Mouse (Mus musculus) ovary, adult 18-20 months (tissue): ENCODE results near the gene Epas1.

ENCODE experiments used
- DNase-seq: peaks from one replicate; pipeline ENCODE4 v3.0.0; 2022; ENCODE audit warnings: low spot score, mixed read lengths

Gene Epas1

DNA sequence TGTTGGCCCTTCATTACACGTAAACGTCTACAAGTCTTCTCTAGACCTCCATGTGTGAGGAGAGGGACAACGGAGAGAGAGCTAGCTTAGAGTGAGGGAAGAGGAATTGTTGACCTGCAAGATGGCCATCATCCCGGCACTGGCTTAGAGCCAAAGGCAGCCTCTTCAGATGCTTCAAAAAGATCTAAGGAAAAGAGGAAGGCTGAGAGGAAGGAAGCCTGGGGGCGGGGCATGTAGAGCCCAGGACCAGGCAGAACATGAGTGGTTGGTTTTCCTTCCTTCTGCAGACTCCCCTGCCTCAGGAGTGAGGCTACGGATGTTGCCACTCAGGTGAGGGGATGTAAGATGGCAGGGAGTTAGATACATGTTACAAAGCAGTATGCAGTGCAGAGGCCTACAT, 34.8 kb downstream of the Epas1 start:
- no peak for DNase-seq

DNA sequence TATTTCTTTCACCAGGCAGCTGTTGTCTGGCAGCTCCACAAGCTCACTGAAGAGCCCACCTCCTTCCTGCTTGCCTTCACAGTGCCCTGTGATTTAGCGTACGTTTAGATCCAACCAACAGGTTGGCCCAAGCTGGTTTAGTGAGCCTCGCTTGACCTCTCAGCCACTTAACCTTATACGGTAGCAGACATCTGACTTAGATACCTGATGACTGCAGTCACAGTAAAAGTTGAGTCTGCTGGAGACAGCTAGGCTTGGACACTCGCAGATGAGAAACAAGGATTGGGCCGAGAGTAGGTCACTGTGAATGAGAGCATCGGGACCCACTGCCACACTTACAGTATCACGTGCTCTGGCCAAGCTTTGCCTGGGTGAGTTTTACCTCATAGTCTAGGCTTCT, 38.4 kb downstream of the Epas1 start:
- DNase-seq, result no peak

DNA sequence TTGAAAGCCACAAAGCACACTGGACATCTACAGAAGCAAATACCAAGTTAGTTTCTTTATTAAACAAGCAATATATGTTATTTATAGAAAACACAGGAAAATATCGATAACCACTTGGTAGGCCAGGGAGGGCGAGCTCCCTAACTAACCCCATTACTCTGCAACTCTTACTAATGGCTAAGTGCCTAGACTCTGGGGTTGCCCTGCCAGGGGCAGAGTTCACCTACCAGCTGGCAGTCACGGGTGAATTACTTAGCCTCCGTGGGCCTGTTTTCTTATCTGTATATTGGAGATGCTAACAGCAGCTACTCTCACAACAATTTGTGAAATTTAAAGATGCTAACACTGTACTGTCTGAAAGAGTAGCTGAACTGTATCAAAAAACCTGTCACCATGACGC, 42.3 kb downstream of the Epas1 start:
- DNase-seq, result no peak

DNA sequence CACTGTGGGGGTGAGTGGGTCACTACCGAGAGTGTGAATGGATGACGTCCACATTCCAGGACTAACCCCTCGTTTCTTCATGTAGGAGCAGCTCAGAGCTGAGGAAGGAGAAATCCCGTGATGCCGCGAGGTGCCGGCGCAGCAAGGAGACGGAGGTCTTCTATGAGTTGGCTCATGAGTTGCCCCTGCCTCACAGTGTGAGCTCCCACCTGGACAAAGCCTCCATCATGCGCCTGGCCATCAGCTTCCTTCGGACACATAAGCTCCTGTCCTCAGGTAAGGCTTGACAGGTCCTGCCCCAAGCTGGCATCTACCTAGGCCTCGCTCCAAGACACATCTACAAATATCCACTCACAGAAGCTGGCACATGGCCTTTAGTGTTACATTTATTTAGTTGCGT, 43.5 kb downstream of the Epas1 start:
- DNase-seq, result no peak

DNA sequence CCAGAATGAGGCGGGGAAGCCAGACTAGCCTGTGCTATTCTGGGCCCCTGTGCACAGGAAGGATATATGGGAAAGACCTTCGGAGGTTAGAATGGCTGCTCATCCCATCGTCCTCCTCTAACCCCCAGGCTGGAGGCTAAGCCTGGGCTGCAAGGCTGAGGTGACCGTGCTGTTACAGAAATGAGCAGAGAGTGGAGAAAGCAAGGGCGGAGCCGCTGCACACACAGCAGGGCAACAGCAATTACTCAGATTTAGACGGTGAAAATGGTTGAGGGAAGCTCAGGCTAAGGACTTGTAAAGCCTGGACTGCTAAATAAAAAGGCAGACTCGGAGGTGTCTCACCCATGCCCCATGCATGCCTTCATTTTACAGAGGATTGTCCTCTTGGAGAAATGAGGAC, 45.0 kb downstream of the Epas1 start:
- no peak for DNase-seq

DNA sequence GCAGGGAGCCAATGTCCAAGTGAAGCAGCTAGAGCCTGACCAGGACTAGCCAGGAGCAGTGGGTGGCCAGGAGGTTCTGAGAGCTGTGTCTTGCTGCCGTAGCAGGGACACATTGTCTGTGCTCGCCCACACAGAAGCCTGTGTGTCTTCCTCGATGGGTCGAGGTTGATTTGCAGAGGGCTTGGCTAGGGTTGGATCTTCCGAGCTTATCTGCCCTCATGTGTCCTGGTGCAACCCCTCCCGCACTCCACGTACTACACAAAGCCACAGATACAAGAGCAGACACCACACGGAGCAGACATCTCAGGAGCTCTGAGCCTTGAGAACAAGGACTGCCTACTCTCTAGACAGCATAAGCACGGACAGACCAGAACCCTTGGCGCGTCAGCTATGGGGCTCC, 45.5 kb downstream of the Epas1 start:
- DNase-seq, result peak; percentile 20

DNA sequence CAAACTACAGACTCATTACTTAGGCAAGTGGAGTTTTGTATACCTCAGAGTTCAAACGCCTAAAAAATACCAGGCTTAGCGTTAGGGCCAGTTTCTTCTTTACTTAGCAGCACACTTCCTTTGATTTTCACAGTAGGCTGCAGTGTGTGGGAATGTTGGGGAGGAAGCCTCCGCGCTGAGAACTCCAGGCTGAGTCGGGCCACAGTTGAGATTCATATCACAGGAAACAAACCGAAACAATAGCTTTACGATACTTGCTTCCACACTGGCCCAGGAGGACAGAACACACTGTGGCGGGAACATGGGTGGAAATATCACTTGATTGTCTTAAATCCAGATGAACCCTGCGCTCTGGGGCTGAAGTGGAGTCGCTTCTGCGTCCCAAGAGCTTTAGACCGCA, 47.0 kb downstream of the Epas1 start:
- DNase-seq, result no peak

DNA sequence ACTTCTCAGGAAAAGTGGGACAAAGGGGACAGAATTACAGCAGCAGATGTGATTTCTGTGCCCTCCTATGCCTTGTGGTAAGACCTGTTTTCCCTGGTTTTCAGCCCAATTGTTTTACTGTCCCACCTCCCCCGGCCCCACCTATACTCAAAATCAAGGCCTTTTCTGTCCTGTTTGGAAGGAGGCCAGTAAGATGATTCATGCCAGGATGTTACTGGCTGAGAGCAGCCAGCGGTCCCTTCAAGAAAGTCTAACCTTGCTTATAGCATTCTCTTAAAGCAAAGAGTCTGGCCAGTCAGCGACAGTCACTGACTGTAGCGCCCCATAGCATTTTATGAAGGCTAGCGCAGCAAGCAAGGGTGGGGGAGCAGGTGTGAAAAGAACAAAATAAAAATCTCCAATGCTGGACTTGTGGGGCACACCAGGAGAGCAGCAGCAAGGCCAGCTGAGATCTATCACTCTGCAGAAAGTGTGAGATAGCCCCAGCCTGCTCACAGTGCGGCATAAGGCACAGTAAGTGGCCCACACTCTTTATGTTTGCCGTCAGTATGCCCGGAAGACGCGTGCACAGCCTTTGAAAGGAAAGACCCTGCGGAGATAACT, 47.8 kb downstream of the Epas1 start:
- DNase-seq, result peak; percentile 25

DNA sequence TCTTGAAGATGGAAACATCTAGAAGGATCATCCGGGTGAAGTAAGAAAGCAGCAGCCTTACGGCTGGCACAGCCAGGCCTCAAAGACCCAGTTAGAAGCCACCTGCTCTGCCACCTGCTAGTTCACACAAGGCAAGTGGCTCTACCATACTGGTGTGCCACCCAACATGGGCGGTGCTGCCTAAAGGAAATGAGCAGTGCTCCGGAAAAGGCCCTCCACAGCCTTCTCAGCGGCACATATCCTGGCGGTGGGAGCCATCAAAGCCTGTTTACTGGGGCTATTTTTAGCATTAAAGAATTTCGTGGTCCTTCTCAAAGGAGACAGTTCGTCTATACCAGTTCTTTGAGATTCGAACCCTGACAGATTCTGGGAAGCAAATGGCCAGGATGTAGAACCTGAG, 48.4 kb downstream of the Epas1 start:
- no peak for DNase-seq

DNA sequence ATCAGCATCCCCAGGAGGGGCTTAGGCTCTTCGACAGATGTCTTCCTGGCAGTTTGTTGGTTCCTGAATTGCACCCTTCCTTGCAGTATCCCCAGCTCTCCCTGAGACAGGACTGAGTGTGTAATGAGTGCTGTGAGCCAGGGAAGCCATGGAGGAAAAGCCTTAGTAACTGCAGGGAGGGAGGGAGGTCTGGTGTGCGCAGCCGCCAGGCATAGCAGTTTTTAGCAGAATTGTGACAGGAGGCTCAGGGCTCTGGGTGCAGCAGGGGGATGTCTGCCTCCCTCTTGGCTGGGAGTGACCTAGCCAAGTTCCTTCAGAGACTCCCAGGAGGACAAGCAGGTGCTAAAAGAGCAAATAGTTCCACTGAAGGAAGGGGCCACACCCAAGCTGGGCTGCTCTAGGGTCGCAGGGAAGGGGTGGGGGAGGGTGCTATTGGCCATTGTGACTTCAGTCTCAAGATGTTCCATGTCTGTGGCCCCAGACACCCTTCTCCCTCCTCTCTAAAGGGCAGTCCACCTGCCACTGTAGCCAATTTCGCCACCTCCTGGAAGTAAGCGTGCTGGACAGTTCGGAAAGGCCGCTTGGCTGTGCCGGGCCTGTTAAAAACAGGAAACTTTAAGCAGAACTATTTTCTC, 49.0 kb downstream of the Epas1 start:
- DNase-seq, result no peak

DNA sequence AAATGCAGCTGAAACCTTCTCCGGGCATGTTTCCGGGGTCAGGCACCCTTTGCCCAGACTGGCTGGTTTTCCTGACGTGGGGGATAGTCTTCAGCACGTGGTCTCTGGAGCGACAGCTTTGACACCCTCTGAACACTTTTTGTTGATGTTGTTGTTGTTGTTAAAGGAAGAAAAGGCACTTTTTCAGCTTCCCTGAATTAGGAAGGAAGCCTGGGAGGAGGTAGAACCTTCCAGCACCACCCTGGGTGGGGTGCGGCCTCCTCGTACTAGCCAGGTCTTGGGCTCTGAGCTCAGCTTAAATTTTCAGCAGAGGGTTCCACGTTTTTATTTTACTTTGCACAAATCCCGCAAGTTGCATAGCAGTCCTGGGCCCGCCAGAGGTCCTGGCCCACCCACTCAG, 49.6 kb downstream of the Epas1 start:
- no peak for DNase-seq

DNA sequence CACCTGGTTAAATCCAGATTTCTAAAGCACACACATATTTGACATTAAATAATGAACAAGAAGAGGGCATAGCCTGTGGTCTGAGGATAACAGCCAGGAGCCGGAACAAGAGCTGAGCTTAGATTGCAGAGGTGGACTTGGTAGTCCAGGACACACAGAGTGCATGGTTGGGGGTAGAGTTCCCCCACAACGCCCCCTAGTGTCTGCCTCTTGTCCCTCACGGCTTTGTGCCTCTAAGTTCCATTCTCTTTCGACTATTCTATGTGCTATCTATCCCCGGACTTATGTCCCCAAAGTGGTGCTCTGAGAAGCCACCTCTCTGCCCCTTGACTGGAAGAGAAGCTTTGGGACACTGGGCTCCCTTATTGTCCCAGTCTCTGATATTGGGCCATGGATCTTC, 50.2 kb downstream of the Epas1 start:
- no peak for DNase-seq

DNA sequence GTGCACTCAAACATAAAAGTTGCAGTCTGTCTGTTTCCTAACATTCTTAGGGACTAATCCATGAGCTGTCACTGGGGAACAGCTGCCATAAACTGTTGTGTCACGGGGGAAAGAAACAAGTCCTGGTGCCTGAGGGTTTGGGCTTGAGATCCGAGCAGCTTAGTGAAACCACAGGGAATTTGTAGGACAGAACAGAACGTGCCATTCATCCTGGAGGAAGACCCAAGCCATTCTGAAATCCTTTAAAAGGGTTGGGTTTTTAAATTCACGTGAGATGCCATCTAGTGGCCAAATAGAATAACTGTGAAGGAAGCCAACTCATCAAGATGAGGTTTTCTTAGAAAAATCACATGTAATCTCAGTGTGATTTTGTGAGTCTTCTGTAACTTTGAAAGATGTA, 58.5 kb downstream of the Epas1 start:
- no peak for DNase-seq

DNA sequence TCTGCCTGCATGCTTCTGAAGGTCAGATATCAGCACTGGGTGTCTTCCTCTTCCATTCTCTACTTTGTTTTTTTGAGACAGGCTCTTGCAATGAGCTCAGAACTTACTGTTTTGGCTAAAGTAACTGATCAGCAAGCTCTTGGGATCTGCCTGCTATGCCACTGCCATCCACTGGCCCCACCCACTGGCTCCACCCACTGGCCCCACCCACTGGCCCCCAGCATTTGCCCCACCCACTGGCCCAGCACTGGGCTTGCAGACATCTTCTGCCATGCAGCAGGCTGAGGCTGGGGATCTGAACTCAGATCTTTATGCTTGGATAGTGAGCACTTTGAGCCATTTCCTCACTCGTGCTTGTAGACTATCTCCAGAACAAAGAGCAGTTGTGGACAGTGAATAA, 60.8 kb downstream of the Epas1 start:
- no peak for DNase-seq

DNA sequence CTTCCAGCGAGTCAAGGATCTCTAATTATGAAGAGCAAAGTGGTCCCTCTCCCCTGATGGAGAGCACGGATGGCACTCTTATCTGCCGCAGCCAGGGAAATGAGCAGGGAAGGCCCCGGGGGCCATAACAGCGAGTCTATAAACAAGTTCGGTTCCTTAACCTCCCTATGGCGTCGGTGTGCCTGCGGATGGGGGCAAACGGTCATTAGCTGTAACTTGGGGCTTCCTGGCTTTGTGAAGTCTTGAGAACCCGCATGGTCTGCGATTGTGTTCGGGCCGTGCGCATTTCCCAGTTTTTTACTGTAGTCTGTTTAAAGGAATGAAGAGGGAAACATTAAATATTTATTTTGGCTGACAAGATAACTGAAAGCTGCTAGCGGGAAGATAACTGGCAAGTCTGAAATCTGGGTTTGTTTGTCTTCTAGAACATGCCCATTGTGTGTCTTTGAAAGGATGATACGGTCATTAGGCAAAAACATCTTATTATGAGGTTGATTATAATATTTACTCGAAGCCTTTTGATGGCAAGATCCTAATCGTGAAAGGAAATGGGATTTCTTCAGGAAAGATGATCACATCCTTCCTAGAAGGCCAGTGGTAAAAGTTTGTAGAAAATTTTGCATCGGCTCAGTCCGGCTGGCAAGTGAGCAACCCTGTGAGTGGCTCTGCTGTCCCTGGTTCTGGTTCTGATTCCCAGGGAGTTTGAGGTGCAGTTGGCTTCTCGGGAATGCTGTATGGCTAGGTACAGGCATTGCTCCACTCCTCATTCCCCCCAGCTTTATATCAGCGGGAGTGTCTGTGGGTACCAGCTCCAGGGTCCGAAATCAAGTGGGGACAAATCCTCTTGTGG, 61.7 kb downstream of the Epas1 start:
- DNase-seq, result no peak

DNA sequence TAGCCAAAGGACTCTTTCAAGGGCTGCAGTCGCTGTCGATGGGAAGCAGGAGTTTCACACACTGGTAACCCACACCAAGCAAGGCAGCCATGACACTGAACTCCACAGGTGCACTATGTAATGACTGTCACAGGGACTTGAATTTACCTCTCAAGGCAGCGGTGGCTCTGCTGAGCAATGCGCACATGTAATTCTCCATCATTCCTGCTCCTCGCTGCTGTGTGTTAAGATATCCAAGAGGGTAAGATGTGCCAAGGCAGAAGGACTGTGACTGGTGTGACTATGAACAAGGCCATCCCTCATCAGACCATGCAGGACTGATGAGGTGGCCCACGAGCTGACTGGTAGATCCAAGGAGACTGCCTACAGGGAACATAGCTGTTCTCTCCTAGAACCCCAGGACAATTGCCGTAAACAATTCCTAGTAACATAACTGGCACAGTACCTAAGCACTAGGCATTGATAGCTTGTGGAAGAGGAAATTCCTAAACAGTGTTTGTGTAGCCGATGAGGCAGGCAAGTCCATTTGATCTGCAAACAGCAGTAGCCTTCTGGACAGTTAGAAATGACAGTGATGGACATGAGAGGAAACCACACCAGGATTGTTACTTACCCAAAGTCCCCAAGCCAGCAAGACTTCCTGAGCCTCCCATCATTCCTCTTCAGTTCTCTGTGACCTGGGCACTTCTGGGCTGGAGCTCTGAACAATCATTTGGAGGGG, 68.7 kb downstream of the Epas1 start:
- DNase-seq, result no peak

DNA sequence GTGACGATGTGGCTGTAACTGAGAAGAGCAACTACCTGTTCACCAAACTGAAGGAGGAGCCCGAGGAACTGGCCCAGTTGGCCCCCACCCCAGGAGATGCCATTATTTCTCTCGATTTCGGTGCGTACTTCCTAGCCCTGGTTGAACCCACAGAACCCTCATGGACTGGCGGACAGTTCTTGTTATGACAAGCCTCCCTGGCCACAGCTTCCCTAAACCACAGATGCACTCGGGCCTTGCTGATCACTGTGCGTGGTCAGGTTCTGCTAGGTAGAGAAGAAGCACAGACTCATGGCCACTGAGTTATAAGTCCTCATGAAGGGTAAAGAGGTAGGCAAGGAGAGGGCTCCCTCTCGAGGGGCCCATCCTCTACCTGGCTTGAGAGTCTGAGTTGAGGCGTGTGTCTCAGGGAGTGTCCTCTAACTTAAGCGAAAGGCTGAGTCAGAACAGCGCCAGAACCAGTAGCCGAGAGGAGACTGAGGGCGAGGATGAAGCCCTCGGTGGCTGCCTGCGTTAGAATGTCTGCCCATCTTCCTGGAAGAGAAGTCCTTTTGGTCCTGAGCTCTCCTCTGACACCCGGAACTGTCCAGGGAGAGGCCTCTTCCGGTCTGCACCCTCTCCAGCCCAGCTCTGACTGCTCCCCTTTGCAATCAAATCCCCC, 71.1 kb downstream of the Epas1 start:
- DNase-seq, result no peak

DNA sequence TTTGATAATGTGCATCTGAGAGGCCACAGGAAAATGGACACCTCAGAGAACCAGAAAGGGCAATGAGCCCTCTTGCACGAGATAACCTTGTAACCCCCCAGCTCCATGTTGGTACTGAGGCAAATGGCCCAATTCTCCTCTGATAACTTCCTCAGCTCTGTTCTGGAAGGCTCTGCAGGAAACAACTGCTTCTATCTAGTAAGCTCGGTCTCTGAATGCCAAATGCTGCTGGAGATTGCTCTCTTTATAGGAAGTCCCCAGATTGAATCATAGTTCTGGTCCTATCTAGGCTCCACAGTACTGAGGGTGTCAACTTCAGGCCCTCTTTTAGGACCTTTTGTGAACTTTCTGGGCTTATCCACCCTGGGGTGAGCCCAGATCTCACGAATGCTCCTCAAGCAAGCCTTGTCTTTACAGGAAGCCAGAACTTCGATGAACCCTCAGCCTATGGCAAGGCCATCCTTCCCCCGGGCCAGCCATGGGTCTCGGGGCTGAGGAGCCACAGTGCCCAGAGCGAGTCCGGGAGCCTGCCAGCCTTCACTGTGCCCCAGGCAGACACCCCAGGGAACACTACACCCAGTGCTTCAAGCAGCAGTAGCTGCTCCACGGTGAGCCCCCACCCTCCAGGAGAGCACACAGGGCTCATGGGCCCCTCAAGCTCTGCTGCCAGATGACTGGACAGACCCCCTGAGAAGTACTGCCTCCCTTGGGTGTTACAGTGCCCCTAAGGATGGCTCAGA, 71.8 kb downstream of the Epas1 start:
- no peak for DNase-seq

DNA sequence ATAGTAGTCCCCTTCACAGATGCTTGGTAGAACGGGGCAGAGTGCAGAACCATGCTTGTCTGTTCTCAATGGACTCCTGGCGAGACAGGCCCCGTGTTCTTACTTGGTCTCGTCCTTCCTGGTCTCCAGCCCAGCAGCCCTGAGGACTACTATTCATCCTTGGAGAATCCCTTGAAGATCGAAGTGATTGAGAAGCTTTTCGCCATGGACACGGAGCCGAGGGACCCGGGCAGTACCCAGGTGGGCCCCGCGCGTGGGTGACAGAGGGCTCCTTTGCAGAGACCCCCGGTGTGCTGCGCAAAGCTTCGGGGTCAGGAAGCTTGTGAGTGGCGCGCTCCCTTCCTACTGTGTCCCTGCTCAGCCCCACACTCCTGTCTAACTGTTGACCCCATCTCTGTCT, 72.9 kb downstream of the Epas1 start:
- no peak for DNase-seq

DNA sequence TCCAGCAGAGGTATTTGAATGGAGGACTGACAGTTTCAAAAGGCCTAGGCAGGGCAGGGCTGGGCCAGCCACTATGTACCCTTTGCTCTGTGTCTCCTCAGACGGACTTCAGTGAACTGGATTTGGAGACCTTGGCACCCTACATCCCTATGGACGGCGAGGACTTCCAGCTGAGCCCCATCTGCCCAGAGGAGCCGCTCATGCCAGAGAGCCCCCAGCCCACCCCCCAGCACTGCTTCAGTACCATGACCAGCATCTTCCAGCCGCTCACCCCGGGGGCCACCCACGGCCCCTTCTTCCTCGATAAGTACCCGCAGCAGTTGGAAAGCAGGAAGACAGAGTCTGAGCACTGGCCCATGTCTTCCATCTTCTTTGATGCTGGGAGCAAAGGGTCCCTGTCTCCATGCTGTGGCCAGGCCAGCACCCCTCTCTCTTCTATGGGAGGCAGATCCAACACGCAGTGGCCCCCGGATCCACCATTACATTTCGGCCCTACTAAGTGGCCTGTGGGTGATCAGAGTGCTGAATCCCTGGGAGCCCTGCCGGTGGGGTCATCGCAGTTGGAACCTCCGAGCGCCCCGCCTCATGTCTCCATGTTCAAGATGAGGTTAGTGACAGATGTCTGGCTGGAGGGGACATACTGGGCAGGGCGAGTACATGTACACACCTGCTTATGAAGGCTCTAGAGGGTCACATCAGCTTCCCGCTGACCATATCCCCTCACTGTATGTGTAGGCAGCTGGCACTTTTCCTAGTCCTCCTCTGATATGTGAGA, 74.1 kb downstream of the Epas1 start:
- DNase-seq, result no peak

DNA sequence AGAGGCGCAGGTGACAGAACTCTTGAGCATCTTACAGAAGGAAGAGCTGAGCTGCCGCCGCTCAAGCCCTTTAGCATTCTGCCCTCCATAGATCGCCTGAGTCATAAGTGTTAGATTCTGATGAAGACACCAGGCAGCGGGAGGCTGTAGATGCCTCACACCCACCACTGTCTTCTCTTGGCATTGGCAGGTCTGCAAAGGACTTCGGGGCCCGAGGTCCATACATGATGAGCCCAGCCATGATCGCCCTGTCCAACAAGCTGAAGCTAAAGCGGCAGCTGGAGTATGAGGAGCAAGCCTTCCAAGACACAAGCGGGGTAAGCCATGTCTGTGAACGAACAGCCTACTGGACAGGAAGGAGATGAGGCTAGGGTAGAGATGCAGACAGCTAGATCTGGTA, 75.0 kb downstream of the Epas1 start:
- DNase-seq, result no peak
